Mouse (Mus musculus): ENCODE measurements around the gene Gm20708.
"Not testable (repeated sequence)": the region's sequence is repeated elsewhere in the genome, so short reads cannot be mapped to it uniquely, and the experiment has no call there.

Gene Gm20708

GRCm38 (mm10) chr11:117813867-117814266 lies 4.4 kb downstream of the Gm20708 start:
- DNase-seq (ENCODE audit: low spot score): no peak

GRCm38 (mm10) chr11:117814704-117815366 lies 5.4 kb downstream of the Gm20708 start:
- no peak for DNase-seq (ENCODE audit: low spot score)

GRCm38 (mm10) chr11:117815850-117816249 lies 6.4 kb downstream of the Gm20708 start:
- DNase-seq (ENCODE audit: low spot score): not testable (repeated sequence)

- DNase-seq (ENCODE audit: low spot score): no peak
Measured at GRCm38 (mm10) chr11:117816389-117816996, 7.0 kb downstream of the Gm20708 start.

GRCm38 (mm10) chr11:117819095-117819494 lies 9.6 kb downstream of the Gm20708 start:
- DNase-seq (ENCODE audit: low spot score): no peak

GRCm38 (mm10) chr11:117820173-117820572 lies 10.7 kb downstream of the Gm20708 start:
- DNase-seq (ENCODE audit: low spot score): no peak

- no peak for DNase-seq (ENCODE audit: low spot score)
Measured at GRCm38 (mm10) chr11:117821868-117822267, 12.4 kb downstream of the Gm20708 start.

GRCm38 (mm10) chr11:117822728-117823241 lies 13.3 kb downstream of the Gm20708 start:
- DNase-seq (ENCODE audit: low spot score): no peak

- no peak for DNase-seq (ENCODE audit: low spot score)
Measured at GRCm38 (mm10) chr11:117823411-117823810, 13.9 kb downstream of the Gm20708 start.

- peak; percentile 73 for DNase-seq (ENCODE audit: low spot score)
Measured at GRCm38 (mm10) chr11:117824060-117824969, 14.8 kb downstream of the Gm20708 start.

GRCm38 (mm10) chr11:117825333-117826101 lies 16.0 kb downstream of the Gm20708 start, which contains the start of the genes Afmid and Tk1:
TSS of gene Afmid (plus strand) at chr11:117825924.
TSS of gene Tk1 (minus strand) at chr11:117826092.
- no peak for DNase-seq (ENCODE audit: low spot score)

GRCm38 (mm10) chr11:117826164-117826563 lies 16.7 kb downstream of the Gm20708 start:
- DNase-seq (ENCODE audit: low spot score): no peak

GRCm38 (mm10) chr11:117826916-117827315 lies 17.4 kb downstream of the Gm20708 start:
- DNase-seq (ENCODE audit: low spot score): no peak

GRCm38 (mm10) chr11:117827386-117827785 lies 17.9 kb downstream of the Gm20708 start:
- DNase-seq (ENCODE audit: low spot score): no peak

GRCm38 (mm10) chr11:117828149-117828887 lies 18.9 kb downstream of the Gm20708 start:
- no peak for DNase-seq (ENCODE audit: low spot score)

- DNase-seq (ENCODE audit: low spot score): no peak
Measured at GRCm38 (mm10) chr11:117828888-117829604, 19.6 kb downstream of the Gm20708 start.

GRCm38 (mm10) chr11:117829671-117830215 lies 20.3 kb downstream of the Gm20708 start:
- DNase-seq (ENCODE audit: low spot score): no peak

GRCm38 (mm10) chr11:117830401-117830800 lies 20.9 kb downstream of the Gm20708 start:
- DNase-seq (ENCODE audit: low spot score): no peak

- no peak for DNase-seq (ENCODE audit: low spot score)
Measured at GRCm38 (mm10) chr11:117832086-117832969, 22.9 kb downstream of the Gm20708 start.

Measured in ovary, postnatal 14 days (tissue).